Mouse (Mus musculus): Measurements from ENCODE around the gene Cpvl. TPM values are rescaled to one million over a fixed set of nuclear protein-coding genes. Genes with fewer than 3 reads are reported as not detected.

The Cpvl gene
- under 1 TPM in 1 of 2 experiments, not detected in 1; 0.17 TPM for total RNA-seq (2021)

DNA sequence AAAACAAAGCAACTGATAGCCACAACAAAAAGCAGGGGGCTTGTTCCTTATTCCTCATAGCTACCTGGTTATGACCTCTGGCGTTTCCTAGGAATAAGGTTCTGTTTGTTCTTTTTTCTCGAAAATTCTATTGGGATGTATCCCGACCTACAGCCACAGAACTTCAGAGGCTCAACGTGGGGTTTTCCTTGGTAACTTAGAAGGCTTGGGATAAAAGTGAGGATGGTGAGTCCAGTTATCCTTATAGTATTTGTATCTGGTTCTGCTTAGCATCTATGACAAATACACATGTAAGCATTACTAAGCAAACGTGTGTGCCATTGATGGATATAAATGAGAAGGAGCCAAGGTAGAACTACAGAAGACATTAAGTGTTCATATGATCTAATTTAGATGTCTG lies at the start of gene Cpvl:
Gene Cpvl (minus strand): TSS at position 101 of the 400 bp plus-strand sequence.
- no peak for DNase-seq (ENCODE audit: extremely low spot score in 1 of 2, low spot score in 1 of 2)

GRCm38 (mm10) chr6:54023846-54024245 lies 45.4 kb upstream of the Cpvl start:
- no peak for DNase-seq (ENCODE audit: extremely low spot score in 1 of 2, low spot score in 1 of 2)

- DNase-seq (ENCODE audit: extremely low spot score in 1 of 2, low spot score in 1 of 2), result no peak
These were observed 42.8 kb upstream of the Cpvl start for GRCm38 (mm10) chr6:54021123-54021789.

GRCm38 (mm10) chr6:54018861-54019260 lies 40.4 kb upstream of the Cpvl start:
- no peak for DNase-seq (ENCODE audit: extremely low spot score in 1 of 2, low spot score in 1 of 2)

GRCm38 (mm10) chr6:54018038-54018437 lies 39.6 kb upstream of the Cpvl start:
- DNase-seq (ENCODE audit: extremely low spot score in 1 of 2, low spot score in 1 of 2), result no peak

- DNase-seq (ENCODE audit: extremely low spot score in 1 of 2, low spot score in 1 of 2), result no peak
These were observed 33.7 kb upstream of the Cpvl start for GRCm38 (mm10) chr6:54012163-54012562.

DNA sequence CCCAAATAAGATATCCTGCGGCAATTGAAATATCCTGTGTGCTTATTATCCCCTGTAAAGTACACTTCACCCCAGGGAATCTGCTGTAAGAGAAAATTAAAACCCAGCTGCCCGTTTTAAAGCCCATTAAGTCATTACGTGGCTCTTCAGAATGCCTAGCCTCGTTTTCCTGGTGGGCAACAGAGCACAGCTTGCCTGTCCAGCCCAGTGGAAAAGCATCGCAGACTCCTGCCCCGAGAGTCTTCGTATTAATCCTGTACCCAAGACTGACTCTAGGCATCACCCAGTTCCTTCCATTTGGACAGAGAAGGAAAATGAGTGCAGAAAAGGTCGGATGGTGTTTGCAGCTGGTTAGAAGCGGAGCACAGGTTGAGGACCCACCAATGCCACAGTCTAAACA lies 31.9 kb upstream of the Cpvl start:
- no peak for DNase-seq (ENCODE audit: extremely low spot score in 1 of 2, low spot score in 1 of 2)

DNA sequence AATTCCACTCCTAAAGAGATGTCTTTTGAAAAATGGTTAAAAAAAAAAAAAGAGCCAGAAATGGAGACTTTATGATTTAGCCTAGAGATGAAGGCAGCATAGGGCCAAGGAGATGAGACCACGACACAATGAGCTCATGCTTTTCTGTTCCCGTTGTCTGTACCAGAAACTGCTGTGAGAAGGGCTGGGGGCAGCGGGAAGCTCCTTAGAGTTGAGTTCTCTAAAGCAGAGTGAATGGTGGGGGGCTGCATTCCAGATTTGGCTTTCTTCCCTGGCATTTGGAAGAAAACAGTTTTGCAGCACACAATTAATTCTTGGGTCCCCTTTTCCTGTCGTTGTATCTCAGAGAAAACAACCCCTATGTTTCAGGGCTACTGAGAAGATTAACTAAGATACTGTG lies 30.8 kb upstream of the Cpvl start:
- DNase-seq (ENCODE audit: extremely low spot score in 1 of 2, low spot score in 1 of 2), result no peak

GRCm38 (mm10) chr6:54008448-54009120 lies 30.1 kb upstream of the Cpvl start:
- peak in 1 of 2 experiments; percentile 8 for DNase-seq (ENCODE audit: extremely low spot score in 1 of 2, low spot score in 1 of 2)

- DNase-seq (ENCODE audit: extremely low spot score in 1 of 2, low spot score in 1 of 2), result no peak
These were observed 26.8 kb upstream of the Cpvl start for GRCm38 (mm10) chr6:54005302-54005701.

DNA sequence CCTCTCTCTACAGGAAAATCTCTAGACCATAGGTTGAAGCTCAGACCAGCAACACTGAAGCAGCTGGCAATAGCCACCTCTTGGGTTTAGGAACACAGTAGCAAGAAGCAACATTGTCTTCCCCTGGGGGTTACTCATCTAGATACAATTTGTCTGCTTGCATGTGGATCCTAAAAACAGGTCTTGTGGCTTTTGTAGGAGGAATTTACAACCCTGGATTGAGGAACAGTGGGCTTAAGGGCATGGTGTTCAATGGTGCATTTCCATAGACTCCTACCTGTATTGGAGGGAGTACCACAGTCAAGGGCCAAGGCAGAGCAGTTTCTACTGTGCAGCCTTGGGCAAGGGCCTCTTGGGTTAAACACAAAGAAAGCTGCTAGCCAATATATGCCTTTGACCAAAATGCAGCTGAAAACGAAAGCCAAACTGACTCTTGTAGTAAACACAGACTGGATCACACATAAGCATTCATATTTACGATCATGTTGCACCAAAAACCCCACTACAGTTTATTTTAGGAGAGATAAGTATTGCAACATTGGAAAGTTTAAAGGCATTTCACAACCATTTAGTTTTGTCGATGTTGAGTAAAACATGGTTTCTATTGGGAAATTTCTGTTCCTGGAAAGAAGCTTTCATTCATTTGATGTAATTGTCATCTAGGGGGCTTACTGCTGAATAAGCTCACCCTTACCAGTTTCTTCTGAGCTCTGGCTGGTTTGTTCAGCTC lies 17.9 kb upstream of the Cpvl start:
- DNase-seq (ENCODE audit: extremely low spot score in 1 of 2, low spot score in 1 of 2), result no peak

- no peak for DNase-seq (ENCODE audit: extremely low spot score in 1 of 2, low spot score in 1 of 2)
These were observed 17.0 kb upstream of the Cpvl start for GRCm38 (mm10) chr6:53995519-53995918.

- DNase-seq (ENCODE audit: extremely low spot score in 1 of 2, low spot score in 1 of 2), result no peak
These were observed 13.9 kb upstream of the Cpvl start for GRCm38 (mm10) chr6:53992386-53992785.

- no peak for DNase-seq (ENCODE audit: extremely low spot score in 1 of 2, low spot score in 1 of 2)
These were observed 8.8 kb upstream of the Cpvl start for GRCm38 (mm10) chr6:53987235-53987634.

- DNase-seq (ENCODE audit: extremely low spot score in 1 of 2, low spot score in 1 of 2), result no peak
These were observed 8.0 kb upstream of the Cpvl start for GRCm38 (mm10) chr6:53986273-53986985.

GRCm38 (mm10) chr6:53983820-53984219 lies 5.3 kb upstream of the Cpvl start:
- no peak for DNase-seq (ENCODE audit: extremely low spot score in 1 of 2, low spot score in 1 of 2)

- DNase-seq (ENCODE audit: extremely low spot score in 1 of 2, low spot score in 1 of 2), result no peak
These were observed 4.1 kb upstream of the Cpvl start for GRCm38 (mm10) chr6:53982612-53983011.

DNA sequence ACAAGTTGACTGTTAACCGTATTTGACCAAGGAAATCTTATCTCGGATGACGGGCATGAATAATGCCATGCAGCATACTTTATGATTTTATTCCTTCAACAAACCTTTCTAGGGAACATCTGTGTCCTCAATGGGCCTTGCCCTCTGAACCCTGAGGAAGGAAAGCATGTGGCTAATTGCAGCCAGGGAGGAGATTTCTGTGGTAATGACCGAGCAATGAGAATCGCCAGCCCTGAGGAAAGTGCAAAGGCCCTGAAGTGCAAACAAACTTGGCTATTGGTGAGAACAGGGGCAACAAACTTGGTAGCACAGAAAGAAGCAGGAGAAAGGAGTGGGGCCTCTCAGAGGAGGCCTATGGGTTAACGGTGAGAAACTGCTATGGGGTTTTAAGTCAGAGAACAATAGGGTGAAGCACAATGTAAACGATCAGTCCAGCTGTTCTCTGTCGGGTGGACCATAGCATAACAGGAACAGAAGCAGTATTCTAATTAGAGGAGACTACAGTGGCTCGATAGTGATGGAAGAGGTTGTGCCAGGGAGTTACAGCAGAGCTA lies 3.7 kb upstream of the Cpvl start:
- no peak for DNase-seq (ENCODE audit: extremely low spot score in 1 of 2, low spot score in 1 of 2)

- no peak for DNase-seq (ENCODE audit: extremely low spot score in 1 of 2, low spot score in 1 of 2)
These were observed 2.5 kb upstream of the Cpvl start for GRCm38 (mm10) chr6:53980817-53981480.

DNA sequence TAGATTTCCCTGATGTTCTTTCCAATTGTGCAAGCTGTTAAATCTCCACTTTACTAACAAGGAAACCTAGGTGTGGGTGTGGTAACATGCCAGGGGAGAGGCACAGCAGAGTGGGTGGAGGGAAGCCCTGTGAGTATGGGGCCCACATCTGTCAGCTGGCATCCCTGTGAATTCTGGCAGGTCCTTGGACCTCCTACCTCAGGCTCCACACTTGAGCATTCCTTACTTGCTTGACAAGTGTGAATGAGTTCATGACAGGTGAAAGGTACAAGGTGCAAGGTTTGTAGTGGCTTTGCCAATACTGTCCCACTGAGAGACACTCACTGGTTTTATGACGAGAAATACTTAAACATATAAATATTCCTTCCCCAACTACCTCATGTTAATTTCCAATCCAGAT lies 4.4 kb downstream of the Cpvl start:
- DNase-seq (ENCODE audit: extremely low spot score in 1 of 2, low spot score in 1 of 2), result no peak

Measured in layer of hippocampus, postnatal 25 days (tissue).